Mouse (Mus musculus) bone marrow, adult 2 months (tissue): ENCODE results near the gene Vldlr.

Source experiments
- CTCF ChIP-seq: fragments of 200-500 bp; IDR thresholded peaks from 2 replicates; pipeline ENCODE4 v1.5.1; 2011; ENCODE audit warnings: low read length, control low read depth; ENCODE audit not compliant: control insufficient read depth, insufficient read depth
- POLR2A ChIP-seq: fragments of 200-500 bp; IDR thresholded peaks from 2 replicates; pipeline ENCODE4 v1.6.1; 2011; ENCODE audit warnings: low read depth, mild to moderate bottlenecking, control low read depth, low read length, borderline replicate concordance; ENCODE audit not compliant: control insufficient read depth

- TF ChIP-seq CTCF (no peak), POLR2A (no peak)
Measured at GRCm38 (mm10) chr19:27173836-27174235, 42.4 kb upstream of the Vldlr start.
